8 mouse cellular contexts compared by ENCODE assay signal in genomic region chr19:6058513-6058912, GRCm38 (mm10). TPM values are rescaled to one million over a fixed set of nuclear protein-coding genes. Genes with fewer than 3 reads are reported as not detected.
DNase-seq lines count a peak whose midpoint lies in the region; ATAC-seq and TF ChIP-seq lines count a peak whose summit lies in the region.

No protein-coding gene starts in this region.

- peak overlapping the region; percentile 75 for H3K4me2 ChIP-seq in forebrain, embryonic 14.5 days (ENCODE audit: low read length)
- H3K4me2 ChIP-seq in liver, embryonic 14.5 days (ENCODE audit: low read depth): peak overlapping the region; percentile 91

- no peak for ATAC-seq in forebrain, embryonic 14.5 days
- no peak for ATAC-seq in liver, embryonic 14.5 days (ENCODE audit: insufficient read depth)
- ATAC-seq in cerebellum, adult (ENCODE audit: insufficient number of reproducible peaks, low FRiP score, low TSS enrichment): no peak

- 23% methylated on average over 5 of the region's 5 CpGs for WGBS in heart, adult 2 months
- WGBS in forebrain, embryonic 14.5 days: 38% methylated on average over 5 of the region's 5 CpGs
- 20% methylated on average over 5 of the region's 5 CpGs for WGBS in liver, embryonic 14.5 days (ENCODE audit: insufficient replicate concordance)

- H3K4me3 ChIP-seq in heart, adult 2 months: peak overlapping the region; percentile 98
- peak overlapping the region; percentile 98 for H3K4me3 ChIP-seq in C2C12 (ENCODE audit: insufficient read depth, poor library complexity, severe bottlenecking)
- peak overlapping the region; percentile 59 for H3K4me3 ChIP-seq in forebrain, embryonic 14.5 days (ENCODE audit: low read depth, low read length)
- peak overlapping the region; percentile 82 to 97 for H3K4me3 ChIP-seq in liver, embryonic 14.5 days (ENCODE audit: insufficient read depth in 1 of 2, low read depth in 2 of 2, low read length in 2 of 2)

- no peaks in the 10 kb centered on the region for H3K79me2 ChIP-seq in heart, adult 2 months (replicated peaks; ENCODE audit: control insufficient read depth, insufficient read depth, low read length)
- peaks cover 76% of the 10 kb centered on the region for H3K79me2 ChIP-seq in C2C12 (ENCODE audit: control insufficient read depth, insufficient read depth)

- no peaks in the 10 kb centered on the region for H3K9me3 ChIP-seq in forebrain, embryonic 14.5 days (replicated peaks; ENCODE audit: control insufficient read depth, low read length)
- no peaks in the 10 kb centered on the region for H3K9me3 ChIP-seq in liver, embryonic 14.5 days (ENCODE audit: control insufficient read depth, low read length)

- no peak for TF ChIP-seq EP300 in heart, adult 2 months (IDR thresholded peaks at IDR 0.05; ENCODE audit: insufficient read depth, low read depth, low read length)
- no peak for TF ChIP-seq EP300 in liver, embryonic 14.5 days (IDR thresholded peaks at IDR 0.05; ENCODE audit: low read depth)

- intact Hi-C loops in heart, adult 2 months (cut with DNase I): loop anchor here (1.0 kb wide), 1 partner anchor 26 kb away; the partner anchor contains the start of genes Cdca5 and Zfpl1
- intact Hi-C loops in heart, postnatal 25 days (cut with DNase I): loop anchor here (1.0 kb wide), 1 partner anchor 26 kb away; the partner anchor contains the start of genes Cdca5 and Zfpl1

- no peak for TF ChIP-seq POLR2A in heart, adult 2 months (IDR thresholded peaks at IDR 0.05; ENCODE audit: insufficient read depth, low read depth, low read length)

- peak overlapping the region; percentile 88 for H3K9ac ChIP-seq in heart, adult 2 months (ENCODE audit: low read depth, low read length)
- H3K9ac ChIP-seq in forebrain, embryonic 14.5 days (ENCODE audit: low read length): peak overlapping the region; percentile 87
- peak overlapping the region; percentile 96 for H3K9ac ChIP-seq in liver, embryonic 14.5 days (replicated peaks)

- H3K27ac ChIP-seq in heart, adult 2 months: peak overlapping the region; percentile 74; the same call in 1 of the 2 replicates
- H3K27ac ChIP-seq in forebrain, embryonic 14.5 days (ENCODE audit: low read depth, low read length): no peak overlapping the region; the same call in 1 of the 2 replicates
- peak overlapping the region; percentile 76 for H3K27ac ChIP-seq in liver, embryonic 14.5 days

- H3K4me1 ChIP-seq in heart, adult 2 months (ENCODE audit: control insufficient read depth, insufficient read depth, low read length): peaks cover 8% of the 10 kb centered on the region
- H3K4me1 ChIP-seq in forebrain, embryonic 14.5 days (ENCODE audit: control insufficient read depth, insufficient read depth, low read length): peaks cover 23% of the 10 kb centered on the region
- H3K4me1 ChIP-seq in liver, embryonic 14.5 days (replicated peaks; ENCODE audit: control insufficient read depth in 2 of 2, insufficient read depth in 2 of 2, low read length in 1 of 2): peaks cover 22 to 24% of the 10 kb centered on the region in 2 experiments

- peaks cover 4% of the 10 kb centered on the region for H3K36me3 ChIP-seq in heart, adult 2 months (ENCODE audit: control insufficient read depth, insufficient read depth, low read length)
- peaks cover 28% of the 10 kb centered on the region for H3K36me3 ChIP-seq in C2C12 (ENCODE audit: control insufficient read depth, insufficient read depth)
- H3K36me3 ChIP-seq in forebrain, embryonic 14.5 days (ENCODE audit: control insufficient read depth, insufficient read depth, low read length): peaks cover 38% of the 10 kb centered on the region
- H3K36me3 ChIP-seq in liver, embryonic 14.5 days (replicated peaks; ENCODE audit: control insufficient read depth, insufficient read depth, low read depth): peaks cover 45% of the 10 kb centered on the region

- peaks cover 50% of the 10 kb centered on the region for H3K79me3 ChIP-seq in C2C12 (ENCODE audit: low read depth)

- no peak for TF ChIP-seq CTCF in heart, adult 2 months (IDR thresholded peaks at IDR 0.05)
- no peak for TF ChIP-seq CTCF in C2C12 (IDR thresholded peaks at IDR 0.05; ENCODE audit: control insufficient read depth, insufficient read depth, insufficient read length)
- no peak for TF ChIP-seq CTCF in liver, embryonic 14.5 days (IDR thresholded peaks at IDR 0.05; ENCODE audit: low read depth)

- peak overlapping the region; percentile 69 for H3ac ChIP-seq in C2C12 (ENCODE audit: control insufficient read depth, insufficient read length, low read depth)

- DNase-seq in heart, adult 2 months: no peak
- DNase-seq in heart, postnatal 25 days (ENCODE audit: low spot score): no peak
- DNase-seq in forebrain, embryonic 14.5 days (ENCODE audit: low spot score): no peak
- DNase-seq in liver, embryonic 14.5 days (ENCODE audit: low read depth in 3 of 3, low spot score in 3 of 3): no peak
- DNase-seq in Muller cell, postnatal 12 days (ENCODE audit: inconsistent ontology term): no peak
- no peak for DNase-seq in right cerebral cortex, postnatal 10 days (ENCODE audit: low spot score in 2 of 2)

- H3K27me3 ChIP-seq in heart, adult 2 months (ENCODE audit: control insufficient read depth, insufficient read depth, low read length): no peaks in the 10 kb centered on the region
- H3K27me3 ChIP-seq in C2C12 (ENCODE audit: control insufficient read depth, insufficient read depth, insufficient read length): no peaks in the 10 kb centered on the region
- no peaks in the 10 kb centered on the region for H3K27me3 ChIP-seq in forebrain, embryonic 14.5 days (replicated peaks; ENCODE audit: control insufficient read depth, insufficient read depth, low read length)
- H3K27me3 ChIP-seq in liver, embryonic 14.5 days (ENCODE audit: control insufficient read depth, insufficient read depth, low read length): no peaks in the 10 kb centered on the region

TF ChIP-seq in C2C12, 6 proteins besides CTCF, POLR2A, EP300 and RAD21:
- TF ChIP-seq CEBPB (IDR thresholded peaks at IDR 0.05; ENCODE audit: low read depth): peak; percentile 58
- no peak for TF ChIP-seq MYOD1 (IDR thresholded peaks at IDR 0.05; ENCODE audit: control insufficient read depth, insufficient read length, low read depth)

RNA-seq across cellular contexts. Expression of gene Fau, which starts 0.9 kb away (rescaled TPM):
- 100 to 1,000 TPM; 550 to 636 TPM for total RNA-seq in heart, adult 2 months (2021)
- 265 and 386 TPM in 2 replicates for polyA plus RNA-seq in heart, adult 2 months (2012; rRNA removed)
- 100 to 1,000 TPM; 499 to 563 TPM for total RNA-seq in heart, postnatal 25 days (2021)
- 2,541 TPM for polyA plus RNA-seq in C2C12 (2012; fragmentation: generic; extraction: Trizol)
- 626 and 785 TPM in 2 replicates for polyA plus RNA-seq in forebrain, embryonic 14.5 days (2014; fragmentation: Nextera tagmentation; extraction: Ambion mirVana)
- 853 and 969 TPM in 2 replicates for polyA plus RNA-seq in liver, embryonic 14.5 days (2012; rRNA removed)
- polyA plus RNA-seq in liver, embryonic 14.5 days (2014; fragmentation: Nextera tagmentation; extraction: Ambion mirVana): 593 and 639 TPM in 2 replicates

RNA-seq across cellular contexts. Expression of gene Mrpl49, which starts 0.9 kb away (rescaled TPM):
- total RNA-seq in heart, adult 2 months (2021): 10 to 100 TPM; 37.1 to 39.0 TPM
- 23.5 and 33.0 TPM in 2 replicates for polyA plus RNA-seq in heart, adult 2 months (2012; rRNA removed)
- 10 to 100 TPM; 39.0 to 39.2 TPM for total RNA-seq in heart, postnatal 25 days (2021)
- 60.0 TPM for polyA plus RNA-seq in C2C12 (2012; fragmentation: generic; extraction: Trizol)
- 82.8 and 85.5 TPM in 2 replicates for polyA plus RNA-seq in forebrain, embryonic 14.5 days (2014; fragmentation: Nextera tagmentation; extraction: Ambion mirVana)
- 22.0 and 29.6 TPM in 2 replicates for polyA plus RNA-seq in liver, embryonic 14.5 days (2012; rRNA removed)
- polyA plus RNA-seq in liver, embryonic 14.5 days (2014; fragmentation: Nextera tagmentation; extraction: Ambion mirVana): 43.7 and 48.2 TPM in 2 replicates

RNA-seq across cellular contexts. Expression of gene Znhit2, which starts 2.5 kb away (rescaled TPM):
- 10 to 100 TPM in 1 of 2 experiments, 1 to 10 TPM in 1; 9.9 to 13.4 TPM for total RNA-seq in heart, adult 2 months (2021)
- 12.3 and 14.4 TPM in 2 replicates for polyA plus RNA-seq in heart, adult 2 months (2012; rRNA removed)
- total RNA-seq in heart, postnatal 25 days (2021): 10 to 100 TPM; 11.9 to 12.4 TPM
- 49.8 TPM for polyA plus RNA-seq in C2C12 (2012; fragmentation: generic; extraction: Trizol)
- polyA plus RNA-seq in forebrain, embryonic 14.5 days (2014; fragmentation: Nextera tagmentation; extraction: Ambion mirVana): 38.2 and 40.5 TPM in 2 replicates
- polyA plus RNA-seq in liver, embryonic 14.5 days (2012; rRNA removed): 15.8 and 17.9 TPM in 2 replicates
- 19.3 and 20.4 TPM in 2 replicates for polyA plus RNA-seq in liver, embryonic 14.5 days (2014; fragmentation: Nextera tagmentation; extraction: Ambion mirVana)

RNA-seq across cellular contexts. Expression of gene Tm7sf2, which starts 9.7 kb away (rescaled TPM):
- total RNA-seq in heart, adult 2 months (2021): 1 to 10 TPM; 2.7 to 3.7 TPM
- polyA plus RNA-seq in heart, adult 2 months (2012; rRNA removed): 9.3 and 11.9 TPM in 2 replicates
- total RNA-seq in heart, postnatal 25 days (2021): 1 to 10 TPM; 4.2 to 5.1 TPM
- 14.7 TPM for polyA plus RNA-seq in C2C12 (2012; fragmentation: generic; extraction: Trizol)
- polyA plus RNA-seq in forebrain, embryonic 14.5 days (2014; fragmentation: Nextera tagmentation; extraction: Ambion mirVana): 32.6 and 35.6 TPM in 2 replicates
- 35.9 and 43.4 TPM in 2 replicates for polyA plus RNA-seq in liver, embryonic 14.5 days (2012; rRNA removed)
- 35.0 and 35.7 TPM in 2 replicates for polyA plus RNA-seq in liver, embryonic 14.5 days (2014; fragmentation: Nextera tagmentation; extraction: Ambion mirVana)

RNA-seq across cellular contexts. Expression of gene Syvn1, which starts 12.1 kb away (rescaled TPM):
- total RNA-seq in heart, adult 2 months (2021): 10 to 100 TPM; 21.3 to 24.2 TPM
- 17.1 and 23.1 TPM in 2 replicates for polyA plus RNA-seq in heart, adult 2 months (2012; rRNA removed)
- total RNA-seq in heart, postnatal 25 days (2021): 10 to 100 TPM; 20.6 to 22.4 TPM
- polyA plus RNA-seq in C2C12 (2012; fragmentation: generic; extraction: Trizol): 18.7 TPM
- polyA plus RNA-seq in forebrain, embryonic 14.5 days (2014; fragmentation: Nextera tagmentation; extraction: Ambion mirVana): 17.6 and 20.2 TPM in 2 replicates
- 11.5 and 13.2 TPM in 2 replicates for polyA plus RNA-seq in liver, embryonic 14.5 days (2012; rRNA removed)
- polyA plus RNA-seq in liver, embryonic 14.5 days (2014; fragmentation: Nextera tagmentation; extraction: Ambion mirVana): 9.7 and 12.6 TPM in 2 replicates
